Mouse (Mus musculus) forebrain, embryonic 14.5 days (tissue): ENCODE measurements around the gene Sf3a1. TPM values are rescaled to one million over a fixed set of nuclear protein-coding genes. Genes with fewer than 3 reads are reported as not detected.
A peak's percentile ranks its signal among the peaks of the same experiment; 100 is the strongest.

Source experiments
- ATAC-seq: fragments of 200-750 bp; cut with Nextera tagmentation; 2 replicates; pipeline ENCODE4 v1.8.0; 2017; ENCODE audit warnings: mild to moderate bottlenecking, moderate library complexity
- DNase-seq: peaks from one replicate; pipeline ENCODE4 v3.0.0-alpha.2; 2015; ENCODE audit warnings: low spot score
- H3K27ac ChIP-seq: fragments of 300-500 bp; sonication (generic); 2 replicates; pipeline ENCODE4 v1.5.1; 2014; ENCODE audit warnings: low read depth, mild to moderate bottlenecking, control low read depth, low read length, moderate library complexity
- H3K27me3 ChIP-seq: fragments of 300-500 bp; sonication (generic); replicated peaks from 2 replicates; pipeline ENCODE4 v1.6.1; 2014; ENCODE audit warnings: low read length, control low read depth, mixed read lengths; ENCODE audit not compliant: control insufficient read depth, insufficient read depth
- H3K36me3 ChIP-seq: fragments of 300-500 bp; sonication (generic); 2 replicates; pipeline ENCODE4 v1.6.1; 2014; ENCODE audit warnings: low read length, control low read depth; ENCODE audit not compliant: control insufficient read depth, insufficient read depth
- H3K4me1 ChIP-seq: fragments of 300-500 bp; sonication (generic); 2 replicates; pipeline ENCODE4 v1.6.1; 2014; ENCODE audit warnings: antibody characterized with exemption, low read length, control low read depth; ENCODE audit not compliant: control insufficient read depth, insufficient read depth
- H3K4me2 ChIP-seq: fragments of 300-500 bp; sonication (generic); 2 replicates; pipeline ENCODE4 v1.6.1; 2014; ENCODE audit warnings: mild to moderate bottlenecking, control low read depth, low read length
- H3K4me3 ChIP-seq: fragments of 300-500 bp; sonication (generic); 2 replicates; pipeline ENCODE4 v1.5.1; 2014; ENCODE audit warnings: low read depth, low read length, control low read depth
- H3K9ac ChIP-seq: fragments of 300-500 bp; sonication (generic); 2 replicates; pipeline ENCODE4 v1.6.1; 2014; ENCODE audit warnings: mild to moderate bottlenecking, low read length, control low read depth, moderate library complexity
- H3K9me3 ChIP-seq: fragments of 300-500 bp; sonication (generic); replicated peaks from 2 replicates; pipeline ENCODE4 v1.6.1; 2016; ENCODE audit warnings: low read length, control low read depth, mixed read lengths; ENCODE audit not compliant: control insufficient read depth
- WGBS: fragments of 180-500 bp; shearing (Covaris S2); extraction: QIAGEN DNeasy Blood & Tissue Kit; methylation state at CpG from one replicate; pipeline ENCODE4 v1.1.7; 2014; 5-methylcytosine and 5-hydroxymethylcytosine counted together
- polyA plus RNA-seq: library from polyadenylated mRNA; unstranded; fragments of >200 nt; fragmentation: Nextera tagmentation; extraction: Ambion mirVana; gene quantifications from 2 replicates; pipeline ENCODE4 v1.2.1, GENCODE M21; 2014

The Sf3a1 gene
- polyA plus RNA-seq, 1 experiment from 2014 or later, result 51.5 TPM

DNA sequence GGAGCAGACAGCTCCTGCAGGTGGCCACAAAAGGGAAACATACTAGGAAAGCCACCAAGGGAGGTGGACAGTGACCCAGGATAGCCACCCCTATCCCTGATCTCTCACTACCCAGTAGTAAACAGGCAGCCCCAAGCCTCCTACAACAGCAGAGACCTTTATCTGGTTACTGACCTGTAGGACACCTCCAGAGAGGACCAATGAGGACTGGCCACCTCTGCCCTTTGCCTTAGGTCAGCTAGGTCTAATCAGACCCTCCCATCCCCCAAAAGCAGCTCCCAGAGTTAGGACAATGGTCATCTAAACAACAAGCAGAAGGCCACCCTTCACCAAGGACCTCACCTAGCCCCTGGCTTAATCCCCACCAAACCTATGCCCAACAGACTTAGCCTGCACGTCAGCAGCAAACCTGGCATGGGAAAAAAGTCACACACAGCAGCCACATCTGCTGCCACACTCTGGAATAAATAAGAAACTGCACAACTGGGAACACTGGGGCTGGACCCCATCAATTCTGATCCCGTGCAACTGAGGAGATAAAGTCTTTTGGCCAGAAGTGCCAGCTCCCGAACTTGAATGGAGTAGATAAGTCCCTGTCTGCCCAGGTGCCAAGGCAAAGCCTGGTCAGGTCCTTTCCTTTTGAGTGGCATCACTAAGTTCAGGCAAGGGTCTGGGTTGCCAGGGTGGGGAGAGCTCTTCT is 42.6 kb upstream of the Sf3a1 start:
- DNase-seq (peak; percentile 17), ATAC-seq (no peak)
- no peaks in the 10 kb centered on the region for H3K36me3 ChIP-seq
- H3K27ac ChIP-seq, result no peak overlapping the region
- H3K4me2 ChIP-seq, result peak overlapping the region; percentile 97
- 20% methylated on average over 3 of the region's 3 CpGs for whole genome bisulfite sequencing
- H3K9me3 ChIP-seq, result no peaks in the 10 kb centered on the region
- 0 out of 2 replicates have a peak, but pooled peaks cover 7% of the 10 kb centered on the region for H3K4me1 ChIP-seq
- H3K27me3 ChIP-seq, result no peaks in the 10 kb centered on the region; the same call in 1 of the 2 replicates
- H3K4me3 ChIP-seq, result peak overlapping the region; percentile 52
- peak overlapping the region; percentile 78; the same call in 1 of the 2 replicates for H3K9ac ChIP-seq

DNA sequence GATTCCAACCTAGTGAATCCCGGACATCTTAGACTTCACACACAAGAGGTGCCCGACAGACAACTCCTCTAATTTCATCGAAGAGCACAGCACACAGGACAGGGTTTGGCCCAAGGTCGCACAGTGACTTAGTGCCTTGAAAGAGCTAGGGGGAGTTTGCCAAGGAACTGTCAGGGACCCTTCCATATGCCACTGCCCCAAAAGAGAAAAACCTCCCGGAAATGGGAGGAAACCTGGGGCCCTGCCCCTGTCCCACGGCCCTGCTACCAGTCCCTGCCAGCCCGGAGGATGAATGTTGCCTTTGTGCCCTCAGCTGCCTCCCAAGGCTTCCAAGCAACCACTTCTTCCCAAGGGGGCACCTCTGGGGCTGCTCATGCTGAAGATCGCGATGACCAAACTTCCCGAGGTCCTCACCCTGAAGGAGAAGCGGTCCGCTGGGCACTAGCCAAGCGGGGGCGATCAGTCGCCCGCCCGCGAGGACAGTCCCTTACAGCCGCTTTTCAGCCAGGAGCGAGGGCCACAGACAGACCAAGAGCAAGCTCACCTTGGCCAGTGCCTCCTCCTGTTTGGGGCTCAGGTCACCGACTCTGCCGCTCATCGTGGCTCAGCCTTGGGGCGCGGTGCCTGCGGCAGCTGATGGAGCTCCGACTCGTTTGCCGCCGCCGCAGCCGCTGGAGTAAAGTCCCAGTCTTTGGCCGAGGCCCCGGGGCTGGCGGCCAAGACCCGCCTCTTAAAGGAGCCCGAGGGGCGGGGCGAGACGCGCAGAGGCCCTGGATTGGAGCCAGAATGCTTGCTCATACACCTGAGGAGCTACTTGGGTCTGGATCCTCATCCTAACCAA is 41.8 kb upstream of the Sf3a1 start:
- Histone ChIP-seq H3K9ac (peak overlapping the region; percentile 78), H3K27ac (no peak overlapping the region), H3K36me3 (no peaks in the 10 kb centered on the region), H3K4me3 (peak overlapping the region; percentile 52), H3K4me1 (0 out of 2 replicates have a peak, but pooled peaks cover 7% of the 10 kb centered on the region), H3K4me2 (peak overlapping the region; percentile 97), H3K27me3 (no peaks in the 10 kb centered on the region; the same call in 1 of the 2 replicates), H3K9me3 (no peaks in the 10 kb centered on the region)
- DNase-seq (peak; percentile 79), ATAC-seq (peak; percentile 80)
- 2% methylated on average over 41 of the region's 41 CpGs for WGBS

DNA sequence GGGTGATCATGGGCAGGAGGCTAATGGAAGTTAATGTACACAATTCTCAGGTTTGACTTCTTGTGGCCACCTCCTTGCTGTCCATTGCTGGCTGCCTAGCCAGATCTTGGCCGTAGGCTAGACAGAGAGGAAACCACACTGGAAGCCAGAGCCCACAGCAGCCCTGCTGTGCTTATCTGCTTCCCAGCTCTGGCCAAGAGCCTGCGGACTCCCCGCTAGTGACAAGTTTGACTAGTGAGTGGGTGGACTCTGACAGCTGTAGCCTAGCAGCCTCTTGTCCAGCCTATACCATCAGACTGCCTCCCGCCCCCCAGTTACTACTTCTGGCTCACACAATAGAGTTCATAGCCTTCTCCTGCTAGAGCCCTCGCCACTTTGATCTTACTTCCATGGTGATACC is 40.5 kb upstream of the Sf3a1 start:
- no peak overlapping the region for H3K9ac ChIP-seq
- no peak for DNase-seq
- no peaks in the 10 kb centered on the region for H3K36me3 ChIP-seq
- H3K27me3 ChIP-seq, result no peaks in the 10 kb centered on the region; the same call in 1 of the 2 replicates
- H3K4me3 ChIP-seq, result no peak overlapping the region
- 81% methylated on average over 5 of the region's 5 CpGs for WGBS
- no peak overlapping the region for H3K27ac ChIP-seq
- H3K4me1 ChIP-seq, result 0 out of 2 replicates have a peak, but pooled peaks cover 7% of the 10 kb centered on the region
- no peak for ATAC-seq
- no peak overlapping the region for H3K4me2 ChIP-seq
- H3K9me3 ChIP-seq, result no peaks in the 10 kb centered on the region

DNA sequence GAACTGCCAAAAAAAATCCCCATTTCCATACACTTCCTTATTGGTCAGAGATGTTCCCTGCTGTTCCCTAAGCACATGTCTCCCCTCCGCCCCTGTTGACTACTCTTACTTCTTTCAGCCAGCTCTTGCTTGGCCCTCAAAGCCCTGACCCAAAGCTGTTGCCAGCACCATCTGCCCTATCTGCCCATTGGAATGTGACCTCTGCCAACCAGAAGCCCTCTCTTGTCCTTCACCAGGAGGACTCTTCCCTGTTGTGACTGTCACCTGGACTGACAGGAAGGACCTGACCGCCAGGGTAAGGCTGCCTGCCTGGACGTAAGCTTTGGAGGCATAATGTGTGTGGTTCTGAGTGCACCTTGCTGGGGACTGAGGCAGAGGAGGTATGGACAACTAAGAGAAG is 38.5 kb upstream of the Sf3a1 start:
- WGBS, result 81% methylated on average over 3 of the region's 3 CpGs

DNA sequence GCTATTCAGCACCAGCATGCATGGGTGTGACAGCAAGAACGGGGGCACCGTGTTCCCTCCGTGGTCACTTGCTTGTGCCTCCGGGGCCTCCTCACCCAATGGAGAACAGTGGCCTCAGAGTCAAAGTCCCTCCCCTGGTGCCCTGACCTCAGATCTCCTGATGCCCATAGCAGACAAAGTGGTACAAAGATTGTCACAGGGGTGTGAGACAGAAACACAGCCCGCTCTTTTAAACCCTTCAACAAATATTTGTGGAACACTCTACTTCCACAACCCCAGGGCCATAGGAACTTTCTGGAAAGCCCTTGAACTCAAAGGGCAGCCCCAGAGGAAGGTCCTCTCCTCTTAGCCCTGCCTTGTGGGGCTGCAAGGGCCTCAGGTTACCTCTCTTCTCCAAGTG is 37.9 kb upstream of the Sf3a1 start:
- Histone ChIP-seq H3K27ac (no peak overlapping the region), H3K36me3 (no peaks in the 10 kb centered on the region), H3K4me1 (0 out of 2 replicates have a peak, but pooled peaks cover 3% of the 10 kb centered on the region), H3K27me3 (no peaks in the 10 kb centered on the region; the same call in 1 of the 2 replicates), H3K9me3 (no peaks in the 10 kb centered on the region), H3K4me3 (no peak overlapping the region), H3K9ac (no peak overlapping the region), H3K4me2 (no peak overlapping the region)
- no peak for DNase-seq
- WGBS, result 85% methylated on average over 5 of the region's 5 CpGs
- no peak for ATAC-seq

More for the DNA sequence above, 38.5 kb upstream of the Sf3a1 start:
- Histone ChIP-seq H3K36me3 (no peaks in the 10 kb centered on the region), H3K4me1 (0 out of 2 replicates have a peak, but pooled peaks cover 5% of the 10 kb centered on the region), H3K9me3 (no peaks in the 10 kb centered on the region), H3K9ac (no peak overlapping the region), H3K27me3 (no peaks in the 10 kb centered on the region; the same call in 1 of the 2 replicates), H3K4me2 (no peak overlapping the region), H3K27ac (no peak overlapping the region), H3K4me3 (no peak overlapping the region)
- DNase-seq (no peak), ATAC-seq (no peak)

DNA sequence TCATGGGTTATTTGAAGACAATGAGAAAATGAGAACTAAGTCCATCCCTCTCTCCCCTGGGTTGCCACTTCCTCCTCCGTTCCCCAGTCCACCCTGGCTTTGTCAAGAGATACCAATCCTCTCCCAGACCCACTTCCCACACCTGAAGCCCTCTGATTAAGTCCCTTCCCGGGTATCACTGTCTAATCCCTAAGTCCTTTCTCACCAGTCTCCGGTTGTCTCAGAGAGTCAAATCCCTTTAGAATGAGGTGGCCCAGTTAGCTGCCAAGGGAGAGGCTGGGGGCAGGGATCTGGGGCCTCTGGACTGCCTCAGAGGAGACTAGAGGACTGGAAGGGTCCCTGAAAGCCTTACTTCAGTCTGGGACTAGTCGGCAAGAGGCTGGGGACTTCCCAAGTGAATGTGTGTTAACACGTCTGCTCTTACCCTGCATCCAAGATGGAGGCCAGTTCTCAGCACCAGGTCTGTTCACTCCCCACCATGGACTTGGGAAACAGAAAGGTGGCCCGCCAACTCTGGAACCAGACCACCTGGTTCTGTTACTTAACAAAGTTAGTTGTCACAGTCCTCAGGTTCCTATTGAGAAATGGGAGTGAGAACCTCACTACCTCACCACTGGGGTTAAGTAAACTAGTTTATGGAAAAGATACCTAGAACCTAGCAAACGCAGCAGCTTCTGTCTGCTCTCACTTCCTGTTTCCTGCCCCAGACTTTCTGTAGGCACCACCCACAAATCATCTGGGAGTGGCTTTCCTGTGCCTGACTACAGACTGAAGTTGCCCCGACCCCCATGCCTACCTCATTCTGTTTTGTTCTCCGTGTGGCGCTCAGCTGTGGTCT is 37.2 kb upstream of the Sf3a1 start, which contains the start of gene Sec14l2:
Sec14l2 (minus strand) TSS at position 674 of the 838 bp plus-strand sequence.
- H3K27me3 ChIP-seq, result no peaks in the 10 kb centered on the region; the same call in 1 of the 2 replicates
- no peaks in the 10 kb centered on the region for H3K36me3 ChIP-seq
- DNase-seq (no peak), ATAC-seq (no peak)
- H3K4me3 ChIP-seq, result no peak within 1 kb of the TSS
- 65% methylated on average over 10 of the region's 10 CpGs for WGBS
- H3K9me3 ChIP-seq, result no peaks in the 10 kb centered on the region
- no peak within 1 kb of the TSS for H3K9ac ChIP-seq
- no peak within 1 kb of the TSS for H3K27ac ChIP-seq
- H3K4me2 ChIP-seq, result no peak within 1 kb of the TSS
- 0 out of 2 replicates have a peak, but pooled peaks cover under 1% of the 10 kb centered on the region for H3K4me1 ChIP-seq

DNA sequence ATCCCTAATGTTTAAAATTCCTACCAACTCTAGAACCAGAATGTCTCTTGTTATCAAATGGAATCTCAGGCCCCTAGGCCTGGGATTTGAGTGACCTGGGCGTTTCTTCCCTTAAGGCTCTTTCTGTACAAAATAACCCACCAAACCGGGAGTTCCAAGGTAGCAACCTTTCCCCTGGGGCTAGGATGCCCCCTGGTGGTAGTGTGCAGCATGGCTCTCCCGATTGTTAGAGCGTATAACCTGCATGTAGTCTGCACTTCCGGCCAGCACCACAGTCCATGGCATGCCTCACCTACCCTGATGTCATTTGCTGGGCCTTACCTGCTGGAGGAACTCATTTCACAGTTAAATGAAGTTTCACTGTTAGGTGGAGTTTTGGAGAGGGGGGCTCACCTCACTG is 36.2 kb upstream of the Sf3a1 start:
- H3K4me2 ChIP-seq, result no peak overlapping the region
- no peak for ATAC-seq
- no peaks in the 10 kb centered on the region for H3K9me3 ChIP-seq
- DNase-seq, result peak; percentile 14
- no peak overlapping the region for H3K27ac ChIP-seq
- H3K27me3 ChIP-seq, result no peaks in the 10 kb centered on the region; the same call in 1 of the 2 replicates
- no peak overlapping the region for H3K9ac ChIP-seq
- H3K4me3 ChIP-seq, result no peak overlapping the region
- H3K36me3 ChIP-seq, result no peaks in the 10 kb centered on the region
- no peaks in the 10 kb centered on the region for H3K4me1 ChIP-seq
- 65% methylated on average over 5 of the region's 5 CpGs for WGBS

DNA sequence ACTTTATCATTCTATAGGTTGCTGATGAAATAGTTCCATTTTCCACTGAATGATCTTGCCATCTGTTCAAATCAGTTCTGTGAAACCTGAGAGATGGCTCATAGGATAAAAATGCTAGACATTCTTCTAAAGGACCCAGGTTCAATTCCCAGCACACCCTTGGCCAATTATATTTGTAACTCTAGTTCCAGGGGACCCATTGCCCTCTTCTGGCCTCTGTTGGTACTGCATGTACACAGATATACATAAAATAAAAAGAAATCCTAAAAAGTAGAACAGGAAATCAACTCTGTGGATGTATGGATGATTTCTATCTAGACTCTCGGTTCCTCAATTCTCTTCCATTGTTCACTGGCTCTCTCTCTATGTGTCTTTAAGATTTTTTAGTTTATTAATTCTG is 33.1 kb upstream of the Sf3a1 start:
- no peak overlapping the region for H3K4me3 ChIP-seq
- H3K9me3 ChIP-seq, result no peaks in the 10 kb centered on the region
- no peak overlapping the region for H3K4me2 ChIP-seq
- ATAC-seq (no peak), DNase-seq (no peak)
- 94% methylated on average over 1 of the region's 1 CpGs for WGBS
- no peaks in the 10 kb centered on the region for H3K36me3 ChIP-seq
- H3K27ac ChIP-seq, result no peak overlapping the region
- H3K9ac ChIP-seq, result no peak overlapping the region
- no peaks in the 10 kb centered on the region for H3K4me1 ChIP-seq
- H3K27me3 ChIP-seq, result no peaks in the 10 kb centered on the region
